Mouse (Mus musculus) embryo, embryonic 10.5 days (tissue): ENCODE measurements around the gene Syne3.

Experiments
- DNase-seq: peaks from one replicate; pipeline ENCODE4 v3.0.0-alpha.2; 2015; ENCODE audit warnings: low spot score

The Syne3 gene

GRCm38 (mm10) chr12:105025947-105026586 lies 16.5 kb upstream of the Syne3 start:
- no peak for DNase-seq

DNA sequence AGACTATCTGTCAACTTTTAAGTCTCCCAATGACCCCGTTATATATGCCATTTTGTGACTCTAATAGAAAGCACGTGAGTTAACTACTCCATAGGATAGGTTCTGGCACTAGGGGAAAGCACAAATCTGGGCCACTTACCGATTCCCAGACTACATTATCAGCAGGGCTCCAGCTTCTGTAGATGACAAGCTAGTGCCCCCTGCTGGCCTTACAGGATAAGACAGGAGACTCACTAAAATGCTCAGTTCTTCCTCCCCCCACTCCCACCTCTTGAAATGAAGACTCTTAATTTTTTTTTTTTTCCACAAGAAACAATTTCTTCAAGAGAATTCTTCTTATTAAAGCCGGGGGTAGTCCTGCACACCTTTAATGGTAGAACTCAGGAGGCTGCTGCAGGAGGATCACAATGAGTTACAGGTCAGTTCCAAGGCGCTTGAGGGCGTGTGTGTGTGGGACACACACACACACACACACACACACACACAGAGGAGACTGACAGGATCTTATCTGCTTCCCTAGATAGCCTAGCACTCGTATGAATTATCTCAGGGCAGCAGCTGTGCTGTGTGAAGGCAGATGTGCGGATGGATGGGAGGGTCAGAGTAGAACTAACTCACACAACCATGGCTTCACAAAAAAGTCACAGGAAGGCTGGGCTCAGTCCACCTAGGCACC lies 15.8 kb upstream of the Syne3 start:
- peak; percentile 81 for DNase-seq

DNA sequence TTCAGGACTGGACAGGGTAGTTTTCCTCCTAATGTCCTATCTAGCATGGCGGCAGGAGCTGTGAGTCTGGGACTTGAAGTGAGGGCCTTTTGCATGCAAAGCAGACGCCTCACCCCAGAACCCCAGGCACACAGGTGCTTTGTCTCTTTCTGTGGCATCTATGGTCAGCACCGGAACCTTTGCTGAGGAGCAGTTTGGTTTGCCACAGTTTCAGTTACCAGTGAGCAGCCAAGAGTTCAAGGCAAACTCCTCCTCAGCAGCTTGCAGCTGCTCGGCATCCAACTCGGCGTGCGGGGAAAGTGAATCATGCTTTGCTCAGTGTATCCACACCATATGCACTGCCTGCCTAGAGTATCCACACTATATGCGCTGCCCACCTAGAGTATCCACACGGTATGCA lies 13.2 kb upstream of the Syne3 start:
- DNase-seq = no peak

- no peak for DNase-seq
Observed at GRCm38 (mm10) chr12:105022141-105022540, 12.5 kb upstream of the Syne3 start.

DNA sequence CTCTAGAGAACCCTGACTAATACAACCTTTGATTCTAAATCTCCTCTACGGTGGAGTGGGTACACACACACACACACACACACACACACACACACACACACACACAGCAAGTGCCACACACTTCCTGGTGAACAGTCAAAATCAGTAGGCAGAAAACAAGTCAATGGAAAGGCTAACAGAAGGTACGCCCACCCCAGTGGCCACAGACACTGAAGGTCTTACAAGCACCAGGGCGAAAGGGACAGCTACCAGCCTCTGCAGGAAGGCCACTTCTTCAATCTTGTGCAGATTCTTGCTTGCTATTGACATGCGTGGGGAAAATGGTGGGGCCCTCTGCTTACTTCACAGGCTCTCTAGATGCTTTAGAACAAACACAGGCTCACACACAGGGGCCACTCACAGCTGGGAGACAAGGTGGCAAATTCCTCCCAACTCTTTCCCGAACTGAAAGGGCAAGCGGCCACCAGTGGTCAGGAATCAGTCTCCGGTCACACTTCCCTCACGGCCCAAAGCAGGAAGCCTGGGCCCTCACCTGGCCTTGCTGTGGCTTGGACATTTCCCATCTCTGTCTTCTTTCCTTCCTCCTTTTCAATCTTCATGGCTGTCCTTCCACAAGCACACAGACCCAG lies 11.9 kb upstream of the Syne3 start:
- DNase-seq = no peak

DNA sequence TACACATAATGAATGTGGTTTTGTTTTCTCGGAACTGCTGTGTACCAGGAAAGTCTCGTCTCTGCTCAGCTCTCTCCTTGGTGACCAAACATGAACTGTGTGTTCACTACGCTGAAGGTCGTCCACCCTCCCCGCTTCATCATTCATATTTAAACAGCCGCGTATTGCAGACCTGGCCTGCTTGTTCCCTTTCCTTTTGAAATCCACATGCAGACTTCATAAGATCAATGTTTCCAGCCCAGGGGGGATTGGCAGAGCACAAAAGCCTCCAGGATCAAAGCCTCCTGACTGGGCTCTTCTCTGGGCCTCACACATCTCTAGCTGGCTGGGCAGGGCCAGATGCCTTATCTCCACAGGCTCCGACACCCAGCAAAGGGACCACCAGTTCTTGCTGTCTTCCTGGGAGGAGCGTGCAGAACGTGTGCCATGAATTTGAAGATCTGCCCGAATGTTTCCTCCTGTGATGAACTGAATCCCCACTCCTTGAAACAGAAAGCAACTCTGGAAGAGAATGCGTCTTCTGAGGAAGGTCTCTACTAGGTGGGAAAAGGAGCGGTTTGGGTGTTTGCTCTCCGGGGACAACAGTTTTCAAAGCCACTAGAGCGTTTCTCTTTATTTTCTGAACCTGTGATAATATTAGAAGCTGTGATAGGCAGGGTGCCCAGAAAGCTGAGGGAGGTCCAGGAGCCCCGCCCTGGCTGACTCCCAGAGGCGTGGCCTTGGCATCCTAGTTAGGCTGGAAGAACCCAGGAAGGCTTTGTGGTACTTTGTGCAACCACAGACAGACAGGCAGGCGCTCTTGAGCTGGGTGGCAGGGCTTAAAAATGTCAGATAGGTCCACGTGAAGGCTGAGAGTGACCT lies 10.0 kb upstream of the Syne3 start:
- no peak for DNase-seq

DNA sequence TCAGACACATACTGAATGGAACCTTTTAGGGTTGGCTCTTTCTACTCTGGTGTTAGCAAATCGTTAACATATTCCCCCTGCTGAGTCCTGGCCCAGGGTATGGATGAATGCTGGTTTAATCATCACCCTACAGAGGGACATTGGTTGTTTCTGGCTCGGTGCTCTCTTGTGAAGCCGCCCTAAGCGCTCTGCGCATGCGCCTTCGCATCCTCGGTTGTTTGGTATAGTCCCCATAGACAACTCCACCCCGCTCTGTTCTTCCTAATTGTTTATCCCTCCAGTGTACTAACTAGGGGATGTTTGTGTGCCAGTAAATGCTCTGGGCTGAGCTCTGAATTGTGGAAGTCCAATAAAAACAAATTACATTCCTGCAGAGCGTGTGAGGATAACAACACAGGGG lies 7.0 kb upstream of the Syne3 start:
- DNase-seq = no peak

GRCm38 (mm10) chr12:105016199-105016598 lies 6.6 kb upstream of the Syne3 start:
- DNase-seq = no peak

DNA sequence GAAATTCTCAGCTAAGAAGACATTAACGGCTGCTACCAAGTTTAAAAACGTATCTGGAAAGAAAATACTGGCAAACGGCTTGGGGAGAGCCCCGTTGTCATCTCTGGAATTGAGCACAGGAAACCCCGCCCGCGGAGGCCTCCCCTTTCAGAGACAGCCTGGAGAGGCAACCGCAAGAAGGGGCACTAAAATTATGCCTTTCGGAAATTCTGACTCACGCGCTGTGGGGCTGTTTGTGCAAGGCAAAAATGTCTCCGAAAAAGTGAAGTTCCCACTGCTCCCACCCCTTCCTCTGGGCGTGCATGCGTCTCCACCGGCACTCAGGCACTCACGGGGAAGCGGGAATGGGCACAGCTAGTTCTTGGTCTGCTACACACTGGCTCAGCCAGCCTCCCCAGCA lies 3.5 kb upstream of the Syne3 start:
- no peak for DNase-seq

- DNase-seq = no peak
Observed at GRCm38 (mm10) chr12:105012314-105012713, 2.7 kb upstream of the Syne3 start.

- DNase-seq = no peak
Observed at GRCm38 (mm10) chr12:105011589-105011988, 2.0 kb upstream of the Syne3 start.

DNA sequence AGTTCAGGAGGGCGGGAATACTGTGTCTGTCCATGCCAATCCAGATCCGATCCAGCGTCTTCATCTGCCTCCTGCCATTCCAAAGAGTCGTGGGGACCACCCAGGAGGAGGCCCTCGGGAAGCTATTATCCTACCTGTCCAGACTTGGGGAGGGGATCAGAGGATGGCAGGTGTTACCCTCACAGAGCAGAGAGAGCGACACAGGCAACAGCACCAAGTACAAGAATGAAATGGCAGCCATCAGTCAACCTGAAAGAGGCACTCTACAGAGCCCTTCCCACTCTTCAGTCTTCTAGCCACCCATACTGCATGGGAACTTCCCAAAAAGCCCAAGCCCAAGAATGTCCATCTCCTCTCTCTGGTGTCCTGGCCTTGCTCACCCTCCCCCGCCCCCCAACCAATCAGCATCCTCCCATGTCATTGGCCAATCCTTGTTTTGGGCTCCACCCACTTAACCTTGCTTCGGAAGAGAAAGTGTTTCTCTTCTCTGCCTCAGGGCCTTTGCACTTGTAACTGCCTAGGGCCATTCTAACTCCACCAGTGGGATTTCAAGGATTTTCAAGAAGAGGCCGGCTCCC lies 693 bp upstream of the Syne3 start:
- DNase-seq = no peak

DNA sequence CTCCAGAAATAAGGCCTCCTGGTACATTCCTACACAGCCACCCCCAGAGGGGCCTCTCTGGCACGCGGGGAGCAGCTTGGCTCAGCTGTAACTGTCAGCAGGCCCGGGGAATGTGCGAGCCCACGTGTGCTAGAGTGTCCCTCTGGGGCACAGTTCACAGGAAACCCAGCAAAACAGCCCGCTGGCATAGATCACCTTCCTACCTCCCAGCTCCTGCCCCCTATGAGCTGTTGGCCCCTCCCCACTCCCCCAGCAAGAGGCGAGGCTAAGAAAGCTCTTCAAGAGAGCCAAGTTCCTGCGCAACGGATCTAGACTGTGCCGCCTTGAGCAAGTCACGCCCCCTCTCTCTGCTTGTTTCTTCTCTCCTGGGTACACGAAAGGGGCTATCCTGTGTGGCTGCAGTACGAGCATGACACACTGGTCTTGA lies 844 bp downstream of the Syne3 start:
- DNase-seq = peak; percentile 55

DNA sequence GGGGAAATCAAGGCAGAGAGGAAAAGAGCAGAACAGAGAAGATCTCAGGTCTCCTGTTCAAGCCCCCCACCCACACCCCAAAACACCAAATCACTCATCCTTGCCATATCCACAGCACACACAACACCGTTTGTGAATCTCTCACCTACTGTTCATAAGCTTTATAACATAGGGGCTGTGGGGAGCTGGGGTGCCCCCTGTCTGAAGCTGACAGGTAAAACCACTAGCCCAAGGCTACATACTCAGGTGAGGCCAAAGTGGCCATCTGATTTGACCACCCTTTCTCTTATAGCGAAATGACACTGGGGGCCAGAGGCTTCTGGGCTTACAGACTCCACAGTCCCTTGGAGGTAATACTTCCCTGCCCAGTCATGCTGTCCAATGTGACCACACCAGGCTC lies 1.5 kb downstream of the Syne3 start:
- no peak for DNase-seq

DNA sequence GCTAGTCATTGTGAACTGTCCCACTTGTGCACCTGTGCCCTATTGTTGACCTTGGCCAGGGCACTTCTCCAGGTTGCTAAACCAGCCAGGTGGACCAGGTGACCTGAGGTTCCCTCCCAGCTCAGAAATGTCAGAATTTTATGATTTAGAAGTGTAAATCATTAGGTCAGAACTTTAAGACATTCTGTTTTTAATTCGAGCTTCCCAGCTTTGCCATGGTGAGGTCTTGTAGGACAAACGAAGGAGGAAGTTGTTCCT lies 4.0 kb downstream of the Syne3 start:
- no peak for DNase-seq

DNA sequence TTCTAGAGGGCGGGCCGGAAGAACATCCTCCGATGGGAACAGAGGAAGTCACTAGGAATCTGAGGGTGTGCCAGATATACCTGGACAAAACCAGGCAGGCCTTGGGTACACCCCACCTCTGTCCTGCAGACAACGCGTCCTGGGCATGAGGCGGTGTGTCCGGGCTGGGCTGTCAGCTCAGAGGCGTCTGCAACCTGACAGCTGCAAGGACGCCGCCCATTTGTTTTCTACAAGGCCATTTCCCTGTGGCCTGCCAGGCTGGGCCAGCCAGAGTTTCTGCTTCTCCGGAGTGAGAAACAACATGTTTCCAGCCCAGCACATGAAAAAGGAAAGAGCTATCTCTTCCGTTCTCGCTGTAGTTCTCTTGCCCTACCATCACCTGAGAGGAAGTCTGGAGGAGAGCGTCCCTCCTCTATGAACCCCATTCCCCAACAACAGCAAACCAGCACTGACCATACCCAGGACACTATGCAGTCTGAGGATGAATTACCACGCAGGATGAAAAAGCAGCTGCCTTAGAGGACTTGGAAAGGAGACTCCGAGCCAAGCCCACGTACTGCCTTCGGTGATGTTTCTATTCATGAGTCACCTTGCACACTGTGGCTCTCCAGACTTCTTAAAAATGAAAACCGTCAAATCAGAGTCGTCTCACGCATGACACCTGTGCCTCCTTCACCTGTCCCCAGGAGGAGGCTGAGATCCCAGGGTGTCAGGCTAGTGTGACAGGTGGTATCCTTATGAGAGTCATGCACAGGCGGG lies 4.5 kb downstream of the Syne3 start:
- DNase-seq = no peak

DNA sequence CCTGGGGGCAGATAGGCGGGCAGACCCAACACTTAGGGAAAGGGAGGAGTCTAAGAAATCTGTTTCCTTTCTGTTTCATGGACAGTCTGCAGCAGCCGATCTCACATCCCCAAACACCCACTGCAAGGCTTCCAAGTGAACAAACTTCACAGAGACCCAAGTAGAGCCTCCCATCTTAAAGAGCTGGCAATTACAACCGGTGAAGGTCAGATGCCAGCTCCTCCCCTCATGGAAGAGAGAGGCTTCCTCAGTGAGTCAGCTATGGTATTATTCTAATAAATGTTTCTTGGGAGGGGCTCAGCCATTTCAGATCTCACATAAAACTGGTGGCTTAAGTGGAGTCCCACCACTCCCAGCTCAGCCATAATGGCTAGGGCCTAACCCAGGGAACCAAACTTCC lies 5.9 kb downstream of the Syne3 start:
- no peak for DNase-seq

GRCm38 (mm10) chr12:105003158-105003557 lies 6.5 kb downstream of the Syne3 start:
- no peak for DNase-seq

DNA sequence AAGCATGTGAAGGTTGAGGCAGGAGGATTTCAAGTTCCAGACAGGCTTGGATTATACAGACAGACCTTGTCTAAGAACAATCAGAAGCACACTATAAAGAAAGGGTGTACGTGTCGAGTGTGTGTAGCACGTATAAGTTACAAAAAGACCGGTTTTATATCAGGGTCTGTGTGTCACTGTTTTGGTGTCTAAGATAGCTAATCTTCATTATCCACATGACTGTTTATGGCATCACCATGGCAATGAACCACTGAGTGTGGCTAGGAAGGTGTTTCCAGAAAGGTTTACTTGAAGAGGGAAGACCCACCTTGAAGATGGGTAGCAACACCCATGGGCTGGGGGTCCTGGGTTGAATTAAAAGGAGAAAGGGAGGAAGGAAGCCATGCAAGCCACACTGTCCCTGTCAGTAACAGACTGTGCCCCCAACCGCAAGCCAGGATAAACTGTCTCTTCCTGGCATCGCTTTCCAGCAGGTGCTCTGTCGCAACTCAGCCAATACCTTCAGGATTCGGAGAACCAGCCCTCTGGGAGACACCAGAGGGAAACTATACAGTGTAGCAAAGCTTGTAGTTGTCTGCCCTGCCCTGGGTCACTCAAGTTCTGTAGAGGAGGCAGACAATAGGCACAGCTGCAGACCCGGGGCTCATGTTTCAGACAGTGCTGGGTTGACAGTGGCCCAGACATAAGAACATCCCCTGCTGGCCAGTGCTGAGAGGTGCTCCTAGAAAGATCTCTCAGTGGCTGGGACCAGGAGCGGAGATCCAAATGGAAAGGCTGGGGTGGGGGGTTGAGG lies 7.1 kb downstream of the Syne3 start:
- peak; percentile 60 for DNase-seq

- no peak for DNase-seq
Observed at GRCm38 (mm10) chr12:105001317-105001716, 8.3 kb downstream of the Syne3 start.
